Mouse (Mus musculus): Measurements from ENCODE around the gene Caskin1.

The Caskin1 gene

GRCm38 (mm10) chr17:24531064-24531463 is 42.7 kb downstream of the Caskin1 start:
- DNase-seq (ENCODE audit: low read depth, low spot score) = no peak

- DNase-seq (ENCODE audit: low read depth, low spot score) = no peak
Measured at GRCm38 (mm10) chr17:24532045-24532444, 43.6 kb downstream of the Caskin1 start.

- peak; percentile 57 for DNase-seq (ENCODE audit: low read depth, low spot score)
Measured at GRCm38 (mm10) chr17:24533099-24533992, 44.9 kb downstream of the Caskin1 start.

GRCm38 (mm10) chr17:24534160-24534718 is 45.8 kb downstream of the Caskin1 start, which contains the start of gene Rab26:
TSS of gene Rab26 (minus strand) at chr17:24534210.
- DNase-seq (ENCODE audit: low read depth, low spot score) = no peak

- DNase-seq (ENCODE audit: low read depth, low spot score) = no peak
Measured at GRCm38 (mm10) chr17:24535300-24535699, 46.9 kb downstream of the Caskin1 start.

- no peak for DNase-seq (ENCODE audit: low read depth, low spot score)
Measured at GRCm38 (mm10) chr17:24537536-24537935, 49.1 kb downstream of the Caskin1 start.

GRCm38 (mm10) chr17:24538950-24539349 is 50.5 kb downstream of the Caskin1 start:
- no peak for DNase-seq (ENCODE audit: low read depth, low spot score)

- DNase-seq (ENCODE audit: low read depth, low spot score) = no peak
Measured at GRCm38 (mm10) chr17:24540375-24540774, 52.0 kb downstream of the Caskin1 start.

GRCm38 (mm10) chr17:24544613-24545012 is 56.2 kb downstream of the Caskin1 start:
- no peak for DNase-seq (ENCODE audit: low read depth, low spot score)

GRCm38 (mm10) chr17:24545247-24545646 is 56.8 kb downstream of the Caskin1 start:
- no peak for DNase-seq (ENCODE audit: low read depth, low spot score)

GRCm38 (mm10) chr17:24546234-24546633 is 57.8 kb downstream of the Caskin1 start:
- DNase-seq (ENCODE audit: low read depth, low spot score) = no peak

- no peak for DNase-seq (ENCODE audit: low read depth, low spot score)
Measured at GRCm38 (mm10) chr17:24548435-24548834, 60.0 kb downstream of the Caskin1 start.

GRCm38 (mm10) chr17:24548921-24549617 is 60.7 kb downstream of the Caskin1 start:
- peak; percentile 71 for DNase-seq (ENCODE audit: low read depth, low spot score)

GRCm38 (mm10) chr17:24549618-24550415 is 61.4 kb downstream of the Caskin1 start, which contains the start of gene Pkd1:
TSS of gene Pkd1 (plus strand) at chr17:24549834.
- peak; percentile 100 for DNase-seq (ENCODE audit: low read depth, low spot score)

GRCm38 (mm10) chr17:24550416-24551049 is 62.1 kb downstream of the Caskin1 start:
- peak; percentile 85 for DNase-seq (ENCODE audit: low read depth, low spot score)

- DNase-seq (ENCODE audit: low read depth, low spot score) = no peak
Measured at GRCm38 (mm10) chr17:24551050-24551444, 62.6 kb downstream of the Caskin1 start.

- peak; percentile 85 for DNase-seq (ENCODE audit: low read depth, low spot score)
Measured at GRCm38 (mm10) chr17:24557091-24557490, 68.7 kb downstream of the Caskin1 start.

All from skeletal muscle tissue, adult 2 months (tissue).